Comparison of ENCODE assay signal across 8 mouse cellular contexts in the genomic region with DNA sequence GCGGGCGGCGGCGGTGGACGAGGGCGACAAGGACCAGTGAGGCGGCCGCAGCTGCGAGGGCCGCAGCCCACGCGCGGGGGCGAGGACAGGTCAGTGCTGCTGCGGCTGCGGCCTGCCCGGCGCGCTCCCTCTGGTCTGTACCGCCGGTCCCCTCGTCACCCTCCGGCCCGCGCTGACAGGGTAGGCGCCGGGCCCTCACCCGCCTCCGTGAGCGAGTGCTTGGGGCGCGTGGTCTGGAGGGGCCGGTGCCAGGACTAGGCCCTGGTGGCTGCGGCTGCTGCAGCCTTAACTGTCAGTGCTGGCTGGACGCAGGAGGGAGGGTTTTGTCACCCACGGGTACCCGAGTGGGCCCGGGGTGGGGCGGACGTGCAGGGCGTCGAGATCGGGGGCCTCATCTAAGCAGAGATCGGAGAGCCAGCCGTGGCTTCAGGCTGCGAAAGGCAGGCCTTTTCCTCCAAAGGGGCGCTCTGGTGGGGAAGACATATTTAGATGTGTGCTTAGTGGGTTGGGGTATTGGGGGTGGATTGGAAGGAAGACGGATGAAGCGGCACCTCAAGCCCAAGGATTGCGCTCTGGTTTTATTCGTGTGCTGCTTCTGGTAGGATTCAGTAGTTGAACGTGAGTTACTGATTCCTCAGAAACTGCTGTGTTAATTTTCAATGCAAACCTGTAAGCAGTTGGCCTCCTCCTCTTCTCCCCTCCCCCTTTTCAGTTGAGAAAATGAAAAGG. TPM values are rescaled to one million over a fixed set of nuclear protein-coding genes. Genes with fewer than 3 reads are reported as not detected.
DNase-seq lines count a peak whose midpoint lies in the region; ATAC-seq and TF ChIP-seq lines count a peak whose summit lies in the region.

No protein-coding gene starts in this region.

- peak overlapping the region; percentile 68 for H3K4me3 ChIP-seq in forebrain, postnatal 0 days (ENCODE audit: low read depth, low read length)
- peak overlapping the region; percentile 96 for H3K4me3 ChIP-seq in hindbrain, embryonic 10.5 days
- H3K4me3 ChIP-seq in left cerebral cortex, adult 2 months = peak overlapping the region; percentile 93

- no peaks in the 10 kb centered on the region for H3K36me3 ChIP-seq in forebrain, postnatal 0 days (ENCODE audit: insufficient read depth)
- H3K36me3 ChIP-seq in hindbrain, embryonic 10.5 days = no peaks in the 10 kb centered on the region

- no peak for TF ChIP-seq CTCF in forebrain, postnatal 0 days (IDR thresholded peaks at IDR 0.05; ENCODE audit: low read depth)
- no peak for TF ChIP-seq CTCF in left cerebral cortex, adult 2 months (IDR thresholded peaks at IDR 0.05)

- intact Hi-C loops in left cerebral cortex, adult 2 months (cut with DNase I) = loop anchor here (10.0 kb wide), 2 partner anchors 835 to 1725 kb away; no protein-coding TSS in a partner anchor

- H3K9ac ChIP-seq in forebrain, postnatal 0 days = peak overlapping the region; percentile 93

- H3K4me1 ChIP-seq in forebrain, postnatal 0 days (ENCODE audit: insufficient read depth) = peaks cover 11% of the 10 kb centered on the region
- H3K4me1 ChIP-seq in hindbrain, embryonic 10.5 days (replicated peaks) = peaks cover 18% of the 10 kb centered on the region

- peak overlapping the region; percentile 99 for H3K27ac ChIP-seq in forebrain, postnatal 0 days (ENCODE audit: low read depth, low read length)
- H3K27ac ChIP-seq in hindbrain, embryonic 10.5 days = peak overlapping the region; percentile 98
- H3K27ac ChIP-seq in left cerebral cortex, adult 2 months = peak overlapping the region; percentile 99

- H3K9me3 ChIP-seq in forebrain, postnatal 0 days (ENCODE audit: low read length) = no peaks in the 10 kb centered on the region
- H3K9me3 ChIP-seq in hindbrain, embryonic 10.5 days = no peaks in the 10 kb centered on the region; the same call in 1 of the 2 replicates

- H3K4me2 ChIP-seq in forebrain, postnatal 0 days (ENCODE audit: low read depth) = peak overlapping the region; percentile 71

- ATAC-seq in forebrain, postnatal 0 days = peak; percentile 50

- DNase-seq in NIH3T3 (ENCODE audit: low read depth) = peak; percentile 64
- DNase-seq in c-Kit-positive CD71-positive TER-119-negative erythroid progenitor cells, embryonic 14.5 days (ENCODE audit: low read depth) = peak; percentile 29
- peak; percentile 76 for DNase-seq in forebrain, postnatal 0 days
- peak; percentile 76 for DNase-seq in hindbrain, embryonic 10.5 days (ENCODE audit: low spot score)
- DNase-seq in left cerebral cortex, adult 2 months (ENCODE audit: extremely low spot score in 1 of 2, low spot score in 2 of 2) = peak; percentile 65 to 69
- DNase-seq in lung, postnatal 4 days = peak; percentile 62 to 68
- peak; percentile 63 for DNase-seq in right cerebral cortex, postnatal 4 days
- no peak for DNase-seq in Muller cell, postnatal 12 days (ENCODE audit: inconsistent ontology term)

- 2% methylated on average over 48 of the region's 52 CpGs for WGBS in forebrain, postnatal 0 days
- under 1% methylated on average over 52 of the region's 52 CpGs for WGBS in hindbrain, embryonic 10.5 days

- H3K27me3 ChIP-seq in forebrain, postnatal 0 days (ENCODE audit: insufficient read depth, low read length) = no peaks in the 10 kb centered on the region
- no peaks in the 10 kb centered on the region for H3K27me3 ChIP-seq in hindbrain, embryonic 10.5 days (ENCODE audit: insufficient read depth, poor library complexity, severe bottlenecking)

RNA-seq across cellular contexts. Expression of a gene that starts 0.8 kb away (rescaled TPM):
- total RNA-seq in forebrain, postnatal 0 days (2014; rRNA removed) = 97.5 and 129 TPM in 2 replicates
- 114 and 145 TPM in 2 replicates for polyA plus RNA-seq in forebrain, postnatal 0 days (2015; fragmentation: Nextera tagmentation; extraction: Ambion mirVana)
- 116 TPM in 2 replicates for polyA plus RNA-seq in hindbrain, embryonic 10.5 days (2016; fragmentation: Nextera tagmentation; extraction: Ambion mirVana)
- 100 to 1,000 TPM; 133 to 134 TPM for total RNA-seq in left cerebral cortex, adult 2 months (2021)
